8 mouse cellular contexts compared by ENCODE assay signal in the genomic region with DNA sequence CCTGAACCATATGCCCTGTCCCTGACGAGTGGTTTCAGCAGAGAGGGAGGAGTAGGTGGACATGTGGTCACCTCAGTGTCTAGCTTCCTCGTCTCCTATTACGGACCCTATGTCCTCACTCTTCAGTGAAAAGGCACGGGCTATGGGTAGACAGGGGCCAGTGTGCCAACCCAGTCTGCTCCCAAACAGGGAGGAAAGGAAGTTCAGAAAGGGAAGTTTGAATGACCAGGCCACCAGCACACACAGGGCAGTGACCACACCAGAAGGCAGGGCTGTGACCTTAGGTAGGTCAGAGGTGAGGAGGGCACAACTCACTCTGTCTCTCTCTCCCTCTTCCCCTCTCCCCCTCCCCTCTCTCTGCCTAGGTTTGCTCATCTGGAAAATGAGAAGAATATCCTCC. TPM values are rescaled to one million over a fixed set of nuclear protein-coding genes. Genes with fewer than 3 reads are reported as not detected.
DNase-seq lines count a peak whose midpoint lies in the region; ATAC-seq lines count a peak whose summit lies in the region.

No protein-coding gene starts in this region.

- 47% methylated on average over 4 of the region's 4 CpGs for WGBS in heart, embryonic 13.5 days
- 53% methylated on average over 4 of the region's 4 CpGs for WGBS in hindbrain, embryonic 14.5 days

- no peak for ATAC-seq in heart, embryonic 13.5 days (ENCODE audit: extremely low read depth, insufficient number of reproducible peaks, low FRiP score, low TSS enrichment)
- ATAC-seq in common myeloid progenitor, adult 5-6 weeks (replicated peaks; ENCODE audit: low read depth, poor library complexity, severe bottlenecking): peak; percentile 4; the same call in 1 of the 2 replicates
- no peak for ATAC-seq in hindbrain, embryonic 14.5 days (ENCODE audit: low FRiP score)

- H3K4me3 ChIP-seq in heart, embryonic 13.5 days: peak overlapping the region; percentile 70
- H3K4me3 ChIP-seq in hindbrain, embryonic 14.5 days (replicated peaks; ENCODE audit: low read length): peak overlapping the region; percentile 33

- H3K36me3 ChIP-seq in heart, embryonic 13.5 days: peaks cover 21% of the 10 kb centered on the region
- H3K36me3 ChIP-seq in hindbrain, embryonic 14.5 days (replicated peaks; ENCODE audit: control insufficient read depth, insufficient read depth): no peaks in the 10 kb centered on the region

- no peaks in the 10 kb centered on the region for H3K27me3 ChIP-seq in heart, embryonic 13.5 days (replicated peaks)
- no peaks in the 10 kb centered on the region for H3K27me3 ChIP-seq in hindbrain, embryonic 14.5 days (ENCODE audit: control insufficient read depth, insufficient read depth, low read length)

- no peak for DNase-seq in heart, postnatal 4 days
- DNase-seq in hindbrain, embryonic 14.5 days (ENCODE audit: low spot score): no peak
- DNase-seq in lung, postnatal 4 days: peak; percentile 55
- no peak for DNase-seq in ovary, postnatal 36 days (ENCODE audit: low spot score)
- no peak for DNase-seq in urinary bladder, postnatal 4 days (ENCODE audit: low spot score in 2 of 2)
- no peak for DNase-seq in ovary, postnatal 10 days (ENCODE audit: low spot score)

- H3K9ac ChIP-seq in heart, embryonic 13.5 days: peak overlapping the region; percentile 87
- peak overlapping the region; percentile 10 for H3K9ac ChIP-seq in hindbrain, embryonic 14.5 days

- H3K4me1 ChIP-seq in heart, embryonic 13.5 days: peaks cover 33% of the 10 kb centered on the region
- H3K4me1 ChIP-seq in hindbrain, embryonic 14.5 days (replicated peaks; ENCODE audit: control insufficient read depth, insufficient read depth, low read length): no peaks in the 10 kb centered on the region

- peak overlapping the region; percentile 86 for H3K4me2 ChIP-seq in heart, embryonic 13.5 days
- peak overlapping the region; percentile 50 for H3K4me2 ChIP-seq in hindbrain, embryonic 14.5 days (replicated peaks)

- no peaks in the 10 kb centered on the region for H3K9me3 ChIP-seq in heart, embryonic 13.5 days
- H3K9me3 ChIP-seq in hindbrain, embryonic 14.5 days (ENCODE audit: control insufficient read depth, low read length): no peaks in the 10 kb centered on the region

- H3K27ac ChIP-seq in heart, embryonic 13.5 days (replicated peaks): no peak overlapping the region; the same call in 1 of the 2 replicates
- H3K27ac ChIP-seq in hindbrain, embryonic 14.5 days: no peak overlapping the region

RNA-seq across cellular contexts. Expression of gene Tpcn2, which starts 0.8 kb away (rescaled TPM):
- 4.4 and 5.7 TPM in 2 replicates for polyA plus RNA-seq in heart, embryonic 13.5 days (2015; fragmentation: Nextera tagmentation; extraction: Ambion mirVana)
- 1 to 10 TPM; 7.0 to 9.8 TPM for total RNA-seq in heart, postnatal 4 days (2021)
- total RNA-seq in common myeloid progenitor, adult 5-6 weeks (2017): 8.7 and 9.6 TPM in 2 replicates
- 0.95 and 1.3 TPM in 2 replicates for polyA plus RNA-seq in hindbrain, embryonic 14.5 days (2014; fragmentation: Nextera tagmentation; extraction: Ambion mirVana)

RNA-seq across cellular contexts. Expression of gene Mrgprf, which starts 17.6 kb away (rescaled TPM):
- polyA plus RNA-seq in heart, embryonic 13.5 days (2015; fragmentation: Nextera tagmentation; extraction: Ambion mirVana): 0.23 and 0.25 TPM in 2 replicates
- total RNA-seq in heart, postnatal 4 days (2021): 1 to 10 TPM; 4.2 to 4.9 TPM
- total RNA-seq in common myeloid progenitor, adult 5-6 weeks (2017): not detected in 2 replicates
- polyA plus RNA-seq in hindbrain, embryonic 14.5 days (2014; fragmentation: Nextera tagmentation; extraction: Ambion mirVana): 2.3 and 3.1 TPM in 2 replicates

RNA-seq across cellular contexts. Expression of gene Mrgprd, which starts 31.6 kb away (rescaled TPM):
- polyA plus RNA-seq in heart, embryonic 13.5 days (2015; fragmentation: Nextera tagmentation; extraction: Ambion mirVana): not detected in 2 replicates
- not detected for total RNA-seq in heart, postnatal 4 days (2021)
- not detected in 2 replicates for total RNA-seq in common myeloid progenitor, adult 5-6 weeks (2017)
- 0.18 TPM in 1 of 2 replicates, not detected in the other for polyA plus RNA-seq in hindbrain, embryonic 14.5 days (2014; fragmentation: Nextera tagmentation; extraction: Ambion mirVana)

Comparison
In these comparisons a context has a peak if more than half of its experiments do, and no peak if none do; other contexts are left out.
1. DNase-seq: peak in lung, postnatal 4 days (2 of 2); none in heart, postnatal 4 days (single experiment), hindbrain, embryonic 14.5 days (single experiment), ovary, postnatal 36 days (single experiment), urinary bladder, postnatal 4 days (0 of 2) and ovary, postnatal 10 days (single experiment).